Mouse (Mus musculus) embryonic facial prominence, embryonic 15.5 days (tissue): ENCODE measurements around the gene Rufy4. TPM values are rescaled to one million over a fixed set of nuclear protein-coding genes. Genes with fewer than 3 reads are reported as not detected.

Experiments used
- ATAC-seq: fragments of 200-750 bp; cut with Nextera tagmentation; 2 replicates; pipeline ENCODE4 v1.8.0; 2017; ENCODE audit warnings: low read depth, moderate TSS enrichment; ENCODE audit not compliant: insufficient number of reproducible peaks, low FRiP score, low TSS enrichment
- H3K27ac ChIP-seq: fragments of 300-500 bp; sonication (generic); replicated peaks from 2 replicates; pipeline ENCODE4 v1.5.1; 2015; ENCODE audit warnings: mild to moderate bottlenecking, inconsistent platforms
- H3K27me3 ChIP-seq: fragments of 300-500 bp; sonication (generic); 2 replicates; pipeline ENCODE4 v1.6.1; 2015; ENCODE audit warnings: inconsistent platforms
- H3K36me3 ChIP-seq: fragments of 300-500 bp; sonication (generic); 2 replicates; pipeline ENCODE4 v1.6.1; 2015; ENCODE audit warnings: mild to moderate bottlenecking, inconsistent platforms
- H3K4me1 ChIP-seq: fragments of 300-500 bp; sonication (generic); 2 replicates; pipeline ENCODE4 v1.6.1; 2015; ENCODE audit warnings: inconsistent platforms
- H3K4me2 ChIP-seq: fragments of 300-500 bp; sonication (generic); replicated peaks from 2 replicates; pipeline ENCODE4 v1.6.1; 2015; ENCODE audit warnings: mild to moderate bottlenecking, inconsistent platforms
- H3K4me3 ChIP-seq: fragments of 300-500 bp; sonication (generic); replicated peaks from 2 replicates; pipeline ENCODE4 v1.5.1; 2015; ENCODE audit warnings: mild to moderate bottlenecking, inconsistent platforms
- H3K9ac ChIP-seq: fragments of 300-500 bp; sonication (generic); 2 replicates; pipeline ENCODE4 v1.6.1; 2015; ENCODE audit warnings: inconsistent platforms
- H3K9me3 ChIP-seq: fragments of 300-500 bp; sonication (generic); replicated peaks from 2 replicates; pipeline ENCODE4 v1.6.1; 2016; ENCODE audit warnings: inconsistent platforms
- WGBS: fragments of 180-500 bp; shearing (Covaris S2); methylation state at CpG from one replicate; pipeline ENCODE4 v1.1.7; 2015; 5-methylcytosine and 5-hydroxymethylcytosine counted together
- polyA plus RNA-seq: library from polyadenylated mRNA; unstranded; fragments of >200 nt; fragmentation: Nextera tagmentation; extraction: Ambion mirVana; gene quantifications from 2 replicates; pipeline ENCODE4 v1.2.1, GENCODE M21; 2015

Gene Rufy4
- polyA plus RNA-seq, 1 experiment from 2014 or later, result 0.72 TPM

DNA sequence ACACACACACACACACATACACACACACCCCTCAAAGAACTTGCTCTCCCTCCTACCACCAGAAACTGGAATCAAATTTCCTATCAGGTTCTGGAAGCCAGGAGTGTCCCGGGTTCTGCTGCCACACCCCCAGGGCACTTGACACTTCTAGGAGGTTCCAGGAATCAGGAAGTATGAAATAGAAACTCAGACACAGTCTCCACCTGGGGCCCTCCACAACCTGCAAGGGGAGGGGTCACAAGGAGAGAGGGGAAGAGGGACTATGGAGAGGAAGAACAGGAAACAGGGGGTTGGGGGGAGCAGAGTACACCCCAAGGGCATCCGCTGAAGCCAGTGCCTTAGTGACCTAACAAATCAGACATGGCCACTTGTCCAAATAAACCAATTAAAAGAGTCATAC is 56.1 kb downstream of the Rufy4 start:
- Histone ChIP-seq H3K36me3 (no peaks in the 10 kb centered on the region), H3K27ac (no peak overlapping the region), H3K4me1 (peaks cover 9% of the 10 kb centered on the region; the same call in 1 of the 2 replicates), H3K9me3 (no peaks in the 10 kb centered on the region), H3K27me3 (no peaks in the 10 kb centered on the region), H3K4me3 (no peak overlapping the region), H3K9ac (no peak overlapping the region), H3K4me2 (no peak overlapping the region)
- ATAC-seq, result no peak
- 43% methylated on average over 2 of the region's 2 CpGs for WGBS

GRCm38 (mm10) chr1:74183006-74183405 is 57.7 kb downstream of the Rufy4 start:
- WGBS, result 53% methylated on average over 2 of the region's 2 CpGs
- no peak for ATAC-seq

GRCm38 (mm10) chr1:74190471-74190870 is 65.1 kb downstream of the Rufy4 start:
- no peaks in the 10 kb centered on the region for H3K36me3 ChIP-seq
- no peaks in the 10 kb centered on the region for H3K9me3 ChIP-seq
- H3K9ac ChIP-seq, result no peak overlapping the region
- H3K27ac ChIP-seq, result no peak overlapping the region
- ATAC-seq, result no peak
- H3K4me1 ChIP-seq, result no peaks in the 10 kb centered on the region
- no peak overlapping the region for H3K4me2 ChIP-seq
- H3K27me3 ChIP-seq, result no peaks in the 10 kb centered on the region
- WGBS, result 85% methylated on average over 7 of the region's 7 CpGs
- no peak overlapping the region for H3K4me3 ChIP-seq

More at GRCm38 (mm10) chr1:74183006-74183405, 57.7 kb downstream of the Rufy4 start:
- Histone ChIP-seq H3K4me3 (no peak overlapping the region), H3K9ac (no peak overlapping the region), H3K27ac (no peak overlapping the region), H3K36me3 (no peaks in the 10 kb centered on the region), H3K4me1 (peaks cover 9% of the 10 kb centered on the region; the same call in 1 of the 2 replicates), H3K4me2 (no peak overlapping the region), H3K9me3 (no peaks in the 10 kb centered on the region), H3K27me3 (no peaks in the 10 kb centered on the region)

DNA sequence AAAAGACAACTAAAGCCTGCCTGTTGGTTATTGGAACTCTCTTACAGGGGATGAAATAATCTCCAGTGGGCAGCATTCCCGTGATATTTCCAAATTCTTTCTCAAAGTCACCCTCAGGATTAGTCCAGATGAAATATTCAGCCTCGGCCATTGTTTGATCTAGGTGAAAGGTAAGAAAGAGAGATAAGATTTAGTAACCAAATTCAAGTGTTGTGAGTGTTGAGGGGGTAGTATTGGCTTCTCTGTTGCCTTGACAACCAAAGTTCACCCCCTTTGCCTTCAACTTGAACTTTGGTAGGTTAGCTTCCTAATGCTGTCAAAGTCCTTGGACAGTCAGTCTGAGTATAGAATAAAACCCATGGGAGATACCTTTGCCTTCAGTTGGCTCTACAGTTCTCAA is 67.4 kb downstream of the Rufy4 start:
- Histone ChIP-seq H3K27ac (no peak overlapping the region), H3K36me3 (no peaks in the 10 kb centered on the region), H3K4me2 (no peak overlapping the region), H3K9me3 (no peaks in the 10 kb centered on the region), H3K27me3 (no peaks in the 10 kb centered on the region), H3K9ac (no peak overlapping the region), H3K4me1 (peaks cover 9% of the 10 kb centered on the region), H3K4me3 (no peak overlapping the region)
- ATAC-seq, result no peak
- WGBS, result 81% methylated on average over 2 of the region's 2 CpGs

GRCm38 (mm10) chr1:74194445-74194844 is 69.1 kb downstream of the Rufy4 start, which contains the start of gene Cxcr1:
Cxcr1 (minus strand) TSS chr1:74194631.
- Histone ChIP-seq H3K27me3 (no peaks in the 10 kb centered on the region), H3K9me3 (no peaks in the 10 kb centered on the region), H3K9ac (no peak within 1 kb of the TSS), H3K4me2 (no peak within 1 kb of the TSS), H3K4me3 (no peak within 1 kb of the TSS), H3K4me1 (peaks cover 9% of the 10 kb centered on the region), H3K36me3 (no peaks in the 10 kb centered on the region), H3K27ac (no peak within 1 kb of the TSS)
- WGBS, result 72% methylated on average over 8 of the region's 8 CpGs
- ATAC-seq, result no peak

GRCm38 (mm10) chr1:74195961-74196360 is 70.6 kb downstream of the Rufy4 start:
- no peak overlapping the region for H3K9ac ChIP-seq
- ATAC-seq, result no peak
- H3K27ac ChIP-seq, result no peak overlapping the region
- H3K9me3 ChIP-seq, result no peaks in the 10 kb centered on the region
- H3K36me3 ChIP-seq, result no peaks in the 10 kb centered on the region
- no peak overlapping the region for H3K4me2 ChIP-seq
- peaks cover 9% of the 10 kb centered on the region for H3K4me1 ChIP-seq
- no peak overlapping the region for H3K4me3 ChIP-seq
- no peaks in the 10 kb centered on the region for H3K27me3 ChIP-seq
- WGBS, result 37% methylated on average over 7 of the region's 7 CpGs

DNA sequence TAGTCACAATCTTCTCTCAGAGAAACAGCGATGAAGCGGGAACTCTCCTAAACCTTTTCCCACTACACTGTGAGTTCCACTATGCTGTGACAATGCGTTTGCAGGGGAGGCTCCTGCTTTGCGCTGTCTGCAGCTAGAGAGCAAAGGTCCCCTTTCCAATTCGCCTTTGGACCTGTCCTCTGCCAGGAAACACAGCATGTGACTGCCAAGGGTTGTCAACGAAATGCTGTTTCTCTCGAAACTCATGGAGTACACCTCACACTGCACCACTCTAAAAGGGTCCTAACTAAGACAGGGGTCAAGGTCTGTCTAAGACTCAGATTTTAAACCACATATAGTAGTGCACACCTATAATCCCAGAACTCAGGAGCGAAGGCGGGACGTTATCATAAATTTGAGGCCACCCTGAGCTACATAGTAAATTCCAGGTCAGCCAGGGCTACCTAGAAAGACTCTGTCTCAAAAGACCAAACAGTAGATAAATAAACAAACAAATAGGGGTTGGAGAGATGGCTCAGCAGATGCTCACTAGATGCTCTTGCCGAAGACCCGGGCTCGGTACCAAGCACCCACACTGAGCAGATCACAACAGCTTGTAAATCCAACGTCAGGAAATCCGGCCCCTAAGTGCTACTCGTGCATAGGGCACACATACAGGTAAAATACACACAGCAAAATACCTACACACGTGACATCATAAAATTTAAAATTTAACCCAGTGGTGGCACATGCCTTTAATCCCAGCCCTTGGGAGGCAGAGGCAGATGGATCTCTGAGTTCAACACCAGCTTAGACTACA is 71.5 kb downstream of the Rufy4 start:
- no peak overlapping the region for H3K27ac ChIP-seq
- no peaks in the 10 kb centered on the region for H3K27me3 ChIP-seq
- no peak overlapping the region for H3K4me3 ChIP-seq
- H3K9me3 ChIP-seq, result no peaks in the 10 kb centered on the region
- H3K4me1 ChIP-seq, result peaks cover 9% of the 10 kb centered on the region
- 71% methylated on average over 17 of the region's 17 CpGs for WGBS
- no peaks in the 10 kb centered on the region for H3K36me3 ChIP-seq
- no peak overlapping the region for H3K9ac ChIP-seq
- ATAC-seq, result no peak
- H3K4me2 ChIP-seq, result no peak overlapping the region

Other genes with a start within 250 kb of the Rufy4 start
- 49.3 and 53.7 TPM in 2 replicates for gene Tns1, start 1.1 kb upstream of the Rufy4 start, polyA plus RNA-seq
- gene Cxcr2, start 28.4 kb downstream of the Rufy4 start, polyA plus RNA-seq, result 0.37 TPM in 2 replicates
- gene Cxcr1, start 69.1 kb downstream of the Rufy4 start, polyA plus RNA-seq, result not detected in 2 replicates
- 401 and 415 TPM in 2 replicates for gene Arpc2, start 110.5 kb downstream of the Rufy4 start, polyA plus RNA-seq
- not detected in 2 replicates for gene Gpbar1, start 153.0 kb downstream of the Rufy4 start, polyA plus RNA-seq
- gene Aamp, start 159.2 kb downstream of the Rufy4 start, polyA plus RNA-seq, result 247 and 256 TPM in 2 replicates
- 120 and 130 TPM in 2 replicates for gene Pnkd, start 159.4 kb downstream of the Rufy4 start, polyA plus RNA-seq
- 56.6 and 63.9 TPM in 2 replicates for gene Tmbim1, start 180.1 kb downstream of the Rufy4 start, polyA plus RNA-seq
- 2.5 and 2.8 TPM in 2 replicates for gene Catip, start 236.6 kb downstream of the Rufy4 start, polyA plus RNA-seq
- gene Slc11a1, start 249.7 kb downstream of the Rufy4 start, polyA plus RNA-seq, result 3.7 and 4.7 TPM in 2 replicates